Comparison of ENCODE assay signal across 29 mouse cellular contexts in the genomic region with DNA sequence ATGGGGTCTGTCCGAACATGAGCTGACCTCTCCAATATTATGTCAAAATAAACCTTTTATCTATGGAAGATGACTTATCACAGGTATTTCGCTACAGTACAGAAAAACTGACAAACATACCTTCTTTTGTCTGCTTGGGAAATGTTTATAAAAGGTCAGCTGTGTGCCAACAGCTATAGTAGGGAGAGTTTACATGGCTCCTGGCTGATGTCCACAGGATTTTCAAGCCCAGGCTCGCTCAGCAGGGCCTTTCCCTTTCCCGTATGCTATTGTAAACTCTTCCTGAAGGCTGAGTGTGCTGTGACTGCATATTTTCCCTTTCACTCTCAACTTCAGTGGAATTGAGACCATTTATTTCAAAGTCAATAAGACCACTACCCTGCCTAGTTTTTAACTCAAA. TPM values are rescaled to one million over a fixed set of nuclear protein-coding genes. Genes with fewer than 3 reads are reported as not detected.
DNase-seq lines count a peak whose midpoint lies in the region; ATAC-seq and TF ChIP-seq lines count a peak whose summit lies in the region.
"Had no signal": no experiment of that assay in that cellular context is flagged by ENCODE, and none has a peak within 500 bp of the region (broad histone marks: within the 10 kb centered on the region; RNA-seq: fewer than 3 reads in every experiment).

No protein-coding gene starts in this region.

- WGBS in lung, postnatal 0 days, result 35% methylated on average over 4 of the region's 4 CpGs
- WGBS in lung, adult 2 months, result 37% methylated on average over 4 of the region's 4 CpGs

- TF ChIP-seq CTCF in layer of hippocampus, adult 2 months (conservative IDR thresholded peaks at IDR 0.05), result no peak
- no peak for TF ChIP-seq CTCF in lung, postnatal 0 days (IDR thresholded peaks at IDR 0.05)
- no peak for TF ChIP-seq CTCF in lung, adult 2 months (IDR thresholded peaks at IDR 0.05; ENCODE audit: insufficient read depth, low read length)

- H3K27ac ChIP-seq in layer of hippocampus, adult 2 months, result peak overlapping the region; percentile 89
- peak overlapping the region; percentile 14; the same call in 1 of the 2 replicates for H3K27ac ChIP-seq in lung, postnatal 0 days (ENCODE audit: low read length)
- H3K27ac ChIP-seq: embryonic facial prominence, embryonic 10.5 days; embryonic facial prominence, embryonic 13.5 days; forebrain, embryonic 10.5 days; forebrain, embryonic 13.5 days; heart, embryonic 15.5 days; hindbrain, embryonic 14.5 days; hindbrain, postnatal 0 days had no signal

- no peak for TF ChIP-seq POLR2A in lung, adult 2 months (IDR thresholded peaks at IDR 0.05; ENCODE audit: borderline replicate concordance, extremely low read depth, low read depth, low read length)

- no peaks in the 10 kb centered on the region for H3K27me3 ChIP-seq in lung, postnatal 0 days (replicated peaks; ENCODE audit: insufficient read depth, low read length)
- H3K27me3 ChIP-seq: CH12.LX; embryonic facial prominence, embryonic 13.5 days; forebrain, embryonic 13.5 days; heart, embryonic 12.5 days; heart, embryonic 15.5 days; Patski had no signal

- H3K9ac ChIP-seq in lung, postnatal 0 days (replicated peaks; ENCODE audit: low read depth), result no peak overlapping the region
- H3K9ac ChIP-seq: embryonic facial prominence, embryonic 13.5 days; forebrain, embryonic 13.5 days; heart, embryonic 12.5 days; heart, embryonic 15.5 days; hindbrain, embryonic 14.5 days had no signal

- H3K4me1 ChIP-seq in lung, postnatal 0 days (ENCODE audit: insufficient read depth, low read depth, low read length), result no peaks in the 10 kb centered on the region; the same call in 1 of the 2 replicates
- H3K4me1 ChIP-seq in lung, adult 2 months (ENCODE audit: control insufficient read depth, insufficient read depth, low read length), result peaks cover 9% of the 10 kb centered on the region
- H3K4me1 ChIP-seq: embryonic facial prominence, embryonic 13.5 days; forebrain, embryonic 13.5 days; heart, embryonic 15.5 days had no signal

- TF ChIP-seq EP300 in lung, postnatal 0 days (IDR thresholded peaks at IDR 0.05), result no peak

- H3K4me2 ChIP-seq in lung, postnatal 0 days (replicated peaks; ENCODE audit: low read depth, low read length), result no peak overlapping the region
- H3K4me2 ChIP-seq: embryonic facial prominence, embryonic 13.5 days; forebrain, embryonic 13.5 days; heart, embryonic 12.5 days; heart, embryonic 15.5 days; hindbrain, embryonic 14.5 days had no signal

- H3K9me3 ChIP-seq in lung, postnatal 0 days (ENCODE audit: low read length), result no peaks in the 10 kb centered on the region
- H3K9me3 ChIP-seq: embryonic facial prominence, embryonic 13.5 days; forebrain, embryonic 13.5 days; G1E; heart, embryonic 12.5 days; heart, embryonic 15.5 days had no signal

- no peaks in the 10 kb centered on the region for H3K36me3 ChIP-seq in lung, postnatal 0 days (ENCODE audit: insufficient read depth, low read length)
- H3K36me3 ChIP-seq: embryonic facial prominence, embryonic 10.5 days; embryonic facial prominence, embryonic 13.5 days; forebrain, embryonic 10.5 days; G1E; heart, embryonic 12.5 days; heart, embryonic 15.5 days had no signal

- DNase-seq in layer of hippocampus, adult 2 months (ENCODE audit: low spot score in 2 of 2), result no peak
- DNase-seq in layer of hippocampus, adult 18-20 months (ENCODE audit: low spot score in 2 of 2), result no peak
- no peak for DNase-seq in lung, postnatal 0 days (ENCODE audit: low spot score)
- DNase-seq in lung, adult 2 months, result no peak
- DNase-seq in fat pad, adult 2 months (ENCODE audit: extremely low read depth, low read depth, low spot score), result peak; percentile 83
- DNase-seq in adrenal gland, postnatal 25 days, result no peak
- DNase-seq: adrenal gland, postnatal 10 days; B cell, adult 2 months; cerebellum, adult 11 months; cerebellum, adult 9-11 months; embryo, embryonic 11 days; gastrocnemius, postnatal 10 days; gastrocnemius, postnatal 36 days; heart, adult 18-20 months; heart, postnatal 10 days; heart, postnatal 4 days had no signal

- no peak overlapping the region for H3K4me3 ChIP-seq in layer of hippocampus, adult 2 months
- H3K4me3 ChIP-seq in lung, postnatal 0 days (ENCODE audit: low read depth, low read length), result no peak overlapping the region
- no peak overlapping the region for H3K4me3 ChIP-seq in lung, adult 2 months (replicated peaks; ENCODE audit: extremely low read depth, low read depth, low read length)
- H3K4me3 ChIP-seq: embryonic facial prominence, embryonic 10.5 days; embryonic facial prominence, embryonic 13.5 days; erythroblast, embryonic 14.5 days; forebrain, embryonic 10.5 days; forebrain, embryonic 13.5 days; heart, embryonic 12.5 days; heart, embryonic 15.5 days had no signal

- ATAC-seq in lung, postnatal 0 days, result no peak
- ATAC-seq: hindbrain, postnatal 0 days; inflammation-experienced regulatory T-cells, adult 6 months; Patski had no signal

RNA-seq across cellular contexts. Expression of a gene that starts 17.1 kb away (rescaled TPM):
- 100 to 1,000 TPM; 148 to 159 TPM for total RNA-seq in layer of hippocampus, adult 2 months (2021)
- 100 to 1,000 TPM; 129 to 143 TPM for total RNA-seq in layer of hippocampus, adult 18-20 months (2021)
- 41.0 and 44.6 TPM in 2 replicates for polyA plus RNA-seq in lung, postnatal 0 days (2015; fragmentation: Nextera tagmentation; extraction: Ambion mirVana)
- polyA plus RNA-seq in lung, adult 2 months (2012; rRNA removed), result 136 and 182 TPM in 2 replicates
- total RNA-seq in adrenal gland, postnatal 25 days (2021), result 7.4 and 9.9 TPM in 2 replicates

Comparison
In these comparisons a context has a peak if more than half of its experiments do, and no peak if none do; other contexts are left out.
1. RNA of a gene that starts 17.1 kb away (total RNA-seq): 148 to 159 TPM in layer of hippocampus, adult 2 months and 129 to 143 TPM in layer of hippocampus, adult 18-20 months; 7.4 to 9.9 TPM in adrenal gland, postnatal 25 days; every median in the first group is over 10 times any median in the second.